Mouse (Mus musculus) heart, adult 2 months (tissue): ENCODE data around the gene Qpctl.

ENCODE experiments used
- CTCF ChIP-seq: fragments of 200-600 bp; IDR thresholded peaks from 2 replicates; pipeline ENCODE4 v1.8.1; 2022; ENCODE audit warnings: antibody characterized with exemption, mild to moderate bottlenecking, moderate library complexity
- POLR2A ChIP-seq: fragments of 200-500 bp; IDR thresholded peaks from 2 replicates; pipeline ENCODE4 v1.6.1; 2011; ENCODE audit warnings: mild to moderate bottlenecking, low read depth, low read length, control low read depth; ENCODE audit not compliant: insufficient read depth

DNA sequence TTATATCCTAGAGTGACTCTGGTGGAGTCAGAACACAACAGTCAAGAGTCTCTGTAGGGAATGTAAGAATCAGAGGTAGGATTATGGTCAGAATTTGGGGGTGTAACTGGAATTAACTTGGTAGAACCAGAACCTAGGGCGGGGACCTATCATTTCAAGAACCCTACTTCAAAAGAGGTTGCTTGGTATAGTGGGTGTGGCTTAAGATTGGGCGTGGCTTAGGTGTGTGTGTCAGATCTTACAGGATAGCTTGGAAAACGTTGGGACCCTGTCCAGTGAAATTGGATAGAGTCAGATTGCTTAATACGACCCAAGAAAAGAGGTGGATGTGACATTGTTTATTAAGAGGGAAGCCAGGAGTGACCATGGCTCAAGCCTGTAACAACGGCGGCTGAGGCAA lies 30.8 kb upstream of the Qpctl start:
- TF ChIP-seq CTCF (no peak), POLR2A (no peak)
